ENCODE assay signal across 8 mouse cellular contexts in genomic region chr17:6429945-6430344, GRCm38 (mm10). TPM values are rescaled to one million over a fixed set of nuclear protein-coding genes. Genes with fewer than 3 reads are reported as not detected.
A peak's percentile ranks its signal among the peaks of the same experiment; 100 is the strongest.
DNase-seq lines count a peak whose midpoint lies in the region; ATAC-seq and TF ChIP-seq lines count a peak whose summit lies in the region.
"Not testable (repeated sequence)": the region's sequence is repeated elsewhere in the genome, so short reads cannot be mapped to it uniquely, and the experiment has no call there.

TSS of gene Dynlt1b (plus strand) at chr17:6430112.

- not testable (repeated sequence) for H3K27ac ChIP-seq in ES-E14 (ENCODE audit: insufficient read depth, low read depth, low read length, poor library complexity, severe bottlenecking)
- H3K27ac ChIP-seq in forebrain, embryonic 16.5 days (ENCODE audit: low read length), result peak within 1 kb of the TSS; percentile 17
- H3K27ac ChIP-seq in layer of hippocampus, adult 2 months, result peak within 1 kb of the TSS; percentile 61
- H3K27ac ChIP-seq in lung, embryonic 14.5 days (ENCODE audit: low read depth), result peak within 1 kb of the TSS; percentile 72; the same call in 1 of the 2 replicates
- peak within 1 kb of the TSS; percentile 38 for H3K27ac ChIP-seq in olfactory bulb, adult 2 months (ENCODE audit: insufficient read depth, low read depth, low read length)
- H3K27ac ChIP-seq in thymus, adult 2 months (ENCODE audit: control insufficient read depth, insufficient read depth, low read length), result peak within 1 kb of the TSS; percentile 67

- WGBS in forebrain, embryonic 16.5 days, result 1% methylated on average over 27 of the region's 27 CpGs
- under 1% methylated on average over 27 of the region's 27 CpGs for WGBS in lung, embryonic 14.5 days
- under 1% methylated on average over 27 of the region's 27 CpGs for WGBS in olfactory bulb, adult 2 months
- WGBS in thymus, adult 2 months, result under 1% methylated on average over 27 of the region's 27 CpGs

- TF ChIP-seq POLR2A in olfactory bulb, adult 2 months (IDR thresholded peaks at IDR 0.05; ENCODE audit: insufficient read depth, low read depth, low read length), result peak; percentile 77
- TF ChIP-seq POLR2A in thymus, adult 2 months (IDR thresholded peaks at IDR 0.05; ENCODE audit: control insufficient read depth, extremely low read depth, insufficient read depth, low read length, poor library complexity), result peak; percentile 94

- ATAC-seq in forebrain, embryonic 16.5 days, result peak; percentile 97
- ATAC-seq in lung, embryonic 14.5 days (ENCODE audit: insufficient read depth), result peak; percentile 95

- H3K4me3 ChIP-seq in ES-E14 (ENCODE audit: insufficient read depth in 1 of 2, low read depth in 1 of 2, low read length in 2 of 2, poor library complexity in 1 of 2, severe bottlenecking in 1 of 2), result peak within 1 kb of the TSS; percentile 67 to 81
- peak within 1 kb of the TSS; percentile 36 for H3K4me3 ChIP-seq in forebrain, embryonic 16.5 days (replicated peaks; ENCODE audit: low read length)
- H3K4me3 ChIP-seq in layer of hippocampus, adult 2 months, result peak within 1 kb of the TSS; percentile 50
- H3K4me3 ChIP-seq in lung, embryonic 14.5 days (ENCODE audit: low read depth, low read length), result peak within 1 kb of the TSS; percentile 49
- H3K4me3 ChIP-seq in olfactory bulb, adult 2 months (ENCODE audit: insufficient read depth, low read depth, low read length), result peak within 1 kb of the TSS; percentile 44
- peak within 1 kb of the TSS; percentile 23 for H3K4me3 ChIP-seq in thymus, adult 2 months (ENCODE audit: control insufficient read depth, insufficient read depth, low read length)

- not testable (repeated sequence) for H3K4me1 ChIP-seq in ES-E14 (ENCODE audit: control insufficient read depth in 2 of 2, insufficient read depth in 2 of 2, low read length in 2 of 2, poor library complexity in 1 of 2); forebrain, embryonic 16.5 days (replicated peaks; ENCODE audit: control insufficient read depth, insufficient read depth, low read length); lung, embryonic 14.5 days (ENCODE audit: insufficient read depth); thymus, adult 2 months (replicated peaks; ENCODE audit: control insufficient read depth, insufficient read depth, low read length)
- peaks cover 11% of the 10 kb centered on the region for H3K4me1 ChIP-seq in olfactory bulb, adult 2 months (ENCODE audit: control insufficient read depth, insufficient read depth, low read length)

- peak within 1 kb of the TSS; percentile 77 for H3K9ac ChIP-seq in ES-E14 (ENCODE audit: insufficient read depth, low read depth, low read length, poor library complexity, severe bottlenecking)
- peak within 1 kb of the TSS; percentile 43 for H3K9ac ChIP-seq in forebrain, embryonic 16.5 days (replicated peaks; ENCODE audit: low read depth, low read length)
- peak within 1 kb of the TSS; percentile 61 for H3K9ac ChIP-seq in lung, embryonic 14.5 days

- not testable (repeated sequence) for H3K9me3 ChIP-seq in ES-E14 (ENCODE audit: control insufficient read depth, insufficient read depth, low read depth, low read length); forebrain, embryonic 16.5 days (ENCODE audit: control insufficient read depth, low read length); lung, embryonic 14.5 days (ENCODE audit: low read depth, low read length)

- H3K36me3 ChIP-seq in ES-E14 (ENCODE audit: control insufficient read depth, insufficient read depth, low read length, poor library complexity, severe bottlenecking); forebrain, embryonic 16.5 days (ENCODE audit: control insufficient read depth, insufficient read depth); lung, embryonic 14.5 days (ENCODE audit: insufficient read depth); thymus, adult 2 months (ENCODE audit: control insufficient read depth, insufficient read depth, low read length): not testable (repeated sequence)

- in situ Hi-C loops in ES-E14 (cut with MboI; ENCODE audit: low sequenced_read_pairs in 2 of 2, unreplicated experiment in 2 of 2), result not testable (repeated sequence)

- peak within 1 kb of the TSS; percentile 51 for H3K4me2 ChIP-seq in forebrain, embryonic 16.5 days (ENCODE audit: low read length)
- H3K4me2 ChIP-seq in lung, embryonic 14.5 days, result peak within 1 kb of the TSS; percentile 51

- DNase-seq in ES-E14 (ENCODE audit: low read depth, low spot score), result peak; percentile 100
- peak; percentile 100 for DNase-seq in cerebellum, adult 11-12 months
- DNase-seq in heart, postnatal 36 days, result peak; percentile 100
- DNase-seq in layer of hippocampus, adult 2 months (ENCODE audit: low spot score in 2 of 2), result peak; percentile 100
- DNase-seq in lung, embryonic 14.5 days, result peak; percentile 100
- peak; percentile 100 for DNase-seq in thymus, adult 2 months

- not testable (repeated sequence) for H3K27me3 ChIP-seq in forebrain, embryonic 16.5 days (replicated peaks; ENCODE audit: control insufficient read depth, insufficient read depth, low read length); lung, embryonic 14.5 days (ENCODE audit: insufficient read depth, low read length); thymus, adult 2 months (ENCODE audit: control insufficient read depth, insufficient read depth, low read length)

- intact Hi-C loops in heart, postnatal 36 days (cut with DNase I), result not testable (repeated sequence)

- TF ChIP-seq CTCF in layer of hippocampus, adult 2 months (conservative IDR thresholded peaks at IDR 0.05); olfactory bulb, adult 2 months (IDR thresholded peaks at IDR 0.05; ENCODE audit: insufficient read depth, low read depth, low read length): not testable (repeated sequence)
- TF ChIP-seq CTCF in lung, embryonic 14.5 days (IDR thresholded peaks at IDR 0.05; ENCODE audit: low read depth), result peak; percentile 55
- TF ChIP-seq CTCF in thymus, adult 2 months (IDR thresholded peaks at IDR 0.05; ENCODE audit: borderline replicate concordance, control insufficient read depth, extremely low read depth, insufficient read depth, low read length, poor library complexity), result peak; percentile 58; the same call in 1 of the 2 replicates

TF ChIP-seq in ES-E14, 5 proteins besides CTCF, POLR2A, EP300 and RAD21:
- peak; percentile 65; the same call in 1 of the 2 replicates for TF ChIP-seq HCFC1 (IDR thresholded peaks at IDR 0.05; ENCODE audit: borderline replicate concordance, insufficient read depth, low read length)
TF ChIP-seq in ES-E14: peak in this region for 1; not testable (repeated sequence) for 4.

RNA-seq across cellular contexts. Expression of gene Dynlt1b, which starts in this region (rescaled TPM):
- total RNA-seq in ES-E14 (2012; rRNA removed), result 557 and 575 TPM in 2 replicates
- polyA plus RNA-seq in forebrain, embryonic 16.5 days (2015; fragmentation: Nextera tagmentation; extraction: Ambion mirVana), result 783 and 897 TPM in 2 replicates
- 10 to 100 TPM; 50.9 to 53.1 TPM for total RNA-seq in heart, postnatal 36 days (2021)
- total RNA-seq in layer of hippocampus, adult 2 months (2021), result 10 to 100 TPM; 44.1 to 45.3 TPM
- polyA plus RNA-seq in lung, embryonic 14.5 days (2014; fragmentation: Nextera tagmentation; extraction: Ambion mirVana), result 579 and 584 TPM in 2 replicates
- polyA plus RNA-seq in olfactory bulb, adult 2 months (2012; ENCODE audit: insufficient read depth, insufficient read length, low replicate concordance, missing spikeins), result not detected in 2 replicates
- 296 and 470 TPM in 2 replicates for polyA plus RNA-seq in thymus, adult 2 months (2012; rRNA removed)

Comparison
In these comparisons a context has a peak if more than half of its experiments do, and no peak if none do; other contexts are left out.
1. RNA of gene Dynlt1b (total RNA-seq): 557 to 575 TPM in ES-E14; 50.9 to 53.1 TPM in heart, postnatal 36 days and 44.1 to 45.3 TPM in layer of hippocampus, adult 2 months; every median in the first group is over 10 times any median in the second.
2. H3K4me3 ChIP-seq: peak in every context shown above with its lines; median percentile 74 in ES-E14; 50 in layer of hippocampus, adult 2 months; 49 in lung, embryonic 14.5 days; 44 in olfactory bulb, adult 2 months; 36 in forebrain, embryonic 16.5 days; 23 in thymus, adult 2 months.
3. Peak in every context shown above with its lines, with median percentiles within 50 percentile points of each other: DNase-seq and H3K9ac ChIP-seq.